Mouse (Mus musculus): Measurements from ENCODE around the gene Rabep1.
"Not testable (repeated sequence)": the region's sequence is repeated elsewhere in the genome, so short reads cannot be mapped to it uniquely, and the experiment has no call there.

Gene Rabep1

DNA sequence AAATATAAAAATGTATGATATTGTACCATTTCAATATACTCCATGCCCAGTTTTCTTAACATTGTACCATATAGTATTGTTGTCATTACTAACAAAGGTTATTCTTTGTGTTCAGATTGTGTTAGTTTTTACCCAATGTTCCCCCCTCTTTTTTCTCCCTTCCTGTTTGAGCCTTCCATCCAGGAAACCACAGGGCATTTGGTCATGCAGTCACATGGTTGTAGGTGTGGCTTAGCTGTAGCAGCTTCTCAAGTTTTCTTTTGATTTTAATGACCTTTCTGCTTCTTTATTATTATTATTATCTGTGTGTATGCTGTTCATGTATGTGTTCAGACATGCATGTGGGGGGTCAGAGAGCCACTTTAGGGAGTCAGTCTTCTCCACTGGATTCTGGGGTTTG lies 47.0 kb downstream of the Rabep1 start:
- DNase-seq (ENCODE audit: low spot score in 2 of 2): no peak

DNA sequence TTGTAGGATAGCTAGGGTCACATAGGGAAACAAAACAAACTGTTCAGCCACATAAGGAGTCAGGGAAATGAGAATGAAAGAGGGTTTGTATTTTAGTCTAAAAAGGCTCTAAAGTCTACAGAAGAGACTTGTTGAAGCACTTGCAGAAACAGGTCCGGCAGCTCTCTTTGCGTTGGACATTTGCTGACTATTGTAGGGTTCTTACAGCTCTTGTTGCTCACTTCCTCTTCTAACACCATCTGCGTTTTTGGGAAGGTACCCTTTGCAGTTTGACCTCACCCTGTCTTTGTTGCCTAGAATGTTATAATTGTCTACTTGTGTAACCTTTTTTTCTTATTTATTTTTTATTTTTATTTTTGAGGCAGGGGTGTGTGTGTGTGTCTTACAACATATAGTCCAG lies 53.1 kb downstream of the Rabep1 start:
- DNase-seq (ENCODE audit: low spot score in 2 of 2): no peak

DNA sequence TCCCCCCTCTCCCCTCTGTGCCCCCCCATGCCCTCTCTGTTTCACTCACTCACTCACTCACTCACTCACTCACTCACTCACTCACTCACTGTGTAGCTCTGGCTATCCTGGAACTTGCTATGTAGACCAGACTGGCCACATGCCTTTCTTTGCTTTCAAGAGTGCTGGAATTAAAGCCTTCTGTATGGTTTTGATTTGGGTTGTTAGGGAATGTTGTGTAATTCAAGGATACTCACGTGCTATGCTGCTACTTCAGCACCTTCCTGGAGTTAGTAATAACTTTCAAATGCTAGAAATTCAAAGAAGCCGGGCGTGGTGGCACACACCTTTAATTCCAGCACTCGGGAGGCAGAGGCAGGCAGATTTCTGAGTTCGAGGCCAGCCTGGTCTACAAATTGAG lies 53.6 kb downstream of the Rabep1 start:
- DNase-seq (ENCODE audit: low spot score in 2 of 2): not testable (repeated sequence)

DNA sequence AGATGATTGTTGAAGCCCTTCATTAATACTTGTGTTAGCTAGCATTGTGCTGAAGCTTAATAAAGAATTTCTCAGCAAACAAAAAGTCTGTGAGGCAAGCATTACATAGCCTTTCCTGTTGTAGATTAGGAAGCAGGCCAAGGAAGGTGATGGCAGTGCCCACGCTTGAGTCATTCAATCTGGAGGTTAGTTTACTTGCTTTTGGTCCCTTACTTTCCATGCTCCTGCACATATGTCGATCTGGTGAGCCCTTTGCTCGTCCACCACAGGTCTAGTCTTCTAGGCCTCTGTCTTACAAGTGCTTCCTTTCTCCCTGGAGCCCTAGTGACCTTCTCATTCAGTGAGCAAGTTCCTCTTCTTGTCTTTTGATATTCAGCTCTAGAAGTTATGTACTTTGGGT lies 62.1 kb downstream of the Rabep1 start:
- DNase-seq (ENCODE audit: low spot score in 2 of 2): peak; percentile 27 to 29

DNA sequence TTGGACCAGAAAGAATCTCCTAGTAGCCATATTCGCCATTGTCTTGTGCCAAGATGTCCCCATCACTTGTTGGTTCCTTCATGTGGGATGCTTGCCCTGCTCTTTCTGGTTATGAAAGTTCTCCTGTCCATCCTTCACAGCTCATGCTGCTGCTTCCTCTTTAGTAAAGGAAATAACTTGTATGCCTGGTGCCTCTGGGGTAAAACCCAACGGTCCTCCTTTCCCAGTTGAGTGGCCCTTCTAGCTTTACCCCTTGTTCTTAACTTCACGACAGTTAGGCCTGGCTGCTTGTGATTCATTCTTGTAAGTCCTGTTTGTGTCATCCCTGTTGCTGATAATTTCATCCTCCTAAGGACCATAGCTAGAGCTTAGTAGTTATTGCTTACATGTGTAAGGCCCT lies 66.7 kb downstream of the Rabep1 start:
- DNase-seq (ENCODE audit: low spot score in 2 of 2): no peak

DNA sequence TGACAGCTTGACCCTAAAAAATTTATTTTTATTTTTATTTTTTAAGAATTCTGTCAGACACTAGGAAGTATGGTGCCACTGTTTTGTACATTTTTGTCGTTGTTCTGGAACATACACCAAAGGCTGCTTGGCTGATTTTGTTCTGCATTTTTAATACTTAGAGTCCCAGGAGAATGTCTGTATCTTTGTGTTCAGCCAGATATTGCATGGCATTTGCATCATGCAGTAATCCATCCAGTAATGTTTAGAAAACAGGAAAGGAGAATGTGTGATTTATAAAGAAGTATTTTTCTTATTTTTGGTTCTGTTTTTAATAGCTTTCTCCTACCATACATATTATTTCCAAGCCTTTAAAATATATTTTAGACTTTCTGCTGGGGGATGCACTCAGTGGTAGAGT lies 67.3 kb downstream of the Rabep1 start:
- no peak for DNase-seq (ENCODE audit: low spot score in 2 of 2)

DNA sequence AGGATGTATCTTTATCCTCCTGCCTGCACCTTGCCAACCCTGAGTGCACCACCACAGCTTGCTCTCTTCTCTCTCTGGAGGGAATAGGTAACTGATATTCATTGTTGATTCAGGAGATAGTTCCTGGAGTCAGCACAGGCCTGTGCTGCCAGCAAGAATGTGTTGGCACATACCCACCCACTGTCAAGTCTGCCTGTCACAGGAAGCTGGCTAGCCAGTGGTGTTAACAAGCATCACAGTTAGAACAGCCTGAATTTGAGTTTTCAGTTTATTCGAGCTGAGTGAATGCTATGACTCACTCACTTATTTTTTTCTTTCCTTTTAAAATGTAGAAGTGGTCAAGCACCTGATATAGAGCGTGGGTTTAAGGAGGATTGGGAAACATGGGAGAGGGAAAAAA lies 73.3 kb downstream of the Rabep1 start:
- peak; percentile 63 to 65 for DNase-seq (ENCODE audit: low spot score in 2 of 2)

DNA sequence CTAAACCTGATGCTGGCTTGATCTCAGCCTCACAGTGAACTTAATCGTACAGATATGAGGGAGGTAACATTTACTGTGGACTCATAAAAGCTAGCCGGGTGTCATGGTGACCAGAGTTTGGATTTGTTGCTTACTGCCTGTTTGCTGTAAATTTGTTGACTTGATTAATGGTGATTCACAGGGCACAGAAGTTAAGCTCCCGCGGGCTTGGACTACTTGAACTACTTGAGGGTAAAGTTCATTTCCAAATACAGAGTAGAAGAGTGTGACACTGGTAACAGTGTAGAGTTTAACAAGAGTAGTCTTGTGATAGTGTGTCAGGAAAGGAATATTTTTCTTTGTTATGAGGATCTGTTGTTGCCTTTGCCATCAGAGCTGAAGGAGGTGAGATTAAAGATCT lies 74.9 kb downstream of the Rabep1 start:
- DNase-seq (ENCODE audit: low spot score in 2 of 2): no peak

DNA sequence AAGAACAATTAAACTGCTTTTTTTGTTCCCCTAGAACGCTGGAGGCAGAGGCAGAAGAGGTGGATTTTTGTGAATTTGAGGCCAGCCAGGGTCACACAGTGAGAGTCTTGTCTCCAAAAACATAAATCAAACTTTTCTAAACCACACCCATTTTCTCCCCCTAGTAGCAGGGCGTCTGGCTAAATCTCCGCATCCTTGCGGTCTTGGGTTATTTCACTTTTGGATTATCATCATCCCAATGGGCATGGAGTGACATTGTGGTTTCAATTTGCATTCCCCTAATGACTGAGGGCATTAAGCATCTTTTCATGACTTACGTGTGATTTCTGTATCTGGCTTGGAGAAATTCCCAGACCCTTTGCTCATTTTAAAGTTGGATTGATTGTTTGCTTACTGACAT lies 86.9 kb downstream of the Rabep1 start:
- DNase-seq (ENCODE audit: low spot score in 2 of 2): no peak

DNA sequence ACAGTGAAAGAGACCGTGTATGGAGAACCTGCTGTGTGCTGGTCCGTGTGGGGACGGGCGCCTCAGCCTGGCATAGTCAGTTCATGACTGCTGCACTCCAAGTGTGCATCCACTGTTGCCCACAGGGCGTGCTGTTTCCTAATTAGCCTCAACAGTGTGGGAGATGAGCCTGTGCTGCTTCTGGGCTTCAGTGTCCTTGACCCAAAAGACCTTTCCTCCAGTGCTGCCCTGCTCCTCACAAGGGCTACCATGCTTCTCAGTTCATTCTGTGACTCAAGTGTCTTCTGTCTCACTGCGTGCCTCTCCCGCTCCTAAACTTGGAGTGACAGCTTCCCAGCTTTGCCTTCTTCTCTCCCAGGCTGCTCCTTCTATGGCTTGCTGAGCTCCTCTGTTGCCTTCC lies 90.7 kb downstream of the Rabep1 start:
- DNase-seq (ENCODE audit: low spot score in 2 of 2): no peak

DNA sequence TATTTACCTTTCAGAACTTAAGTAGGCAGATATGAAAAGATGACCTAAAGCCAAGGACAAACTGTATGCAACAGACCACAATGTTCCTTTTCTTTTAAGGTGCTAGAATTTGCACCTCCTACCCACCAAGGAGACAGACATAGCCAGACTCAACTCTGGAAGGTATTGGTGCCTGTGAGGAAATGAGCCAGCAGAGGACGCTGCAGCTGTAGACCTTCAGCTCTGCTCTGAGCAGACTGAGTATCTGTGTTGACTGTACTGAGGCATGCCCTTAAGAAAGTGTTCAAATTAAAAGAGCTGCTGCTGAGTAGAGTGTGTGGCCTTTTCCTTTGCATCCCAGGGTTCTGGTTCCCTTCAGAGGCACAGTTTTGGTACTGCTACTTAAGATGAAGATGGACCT lies 98.0 kb downstream of the Rabep1 start:
- no peak for DNase-seq (ENCODE audit: low spot score in 2 of 2)

DNA sequence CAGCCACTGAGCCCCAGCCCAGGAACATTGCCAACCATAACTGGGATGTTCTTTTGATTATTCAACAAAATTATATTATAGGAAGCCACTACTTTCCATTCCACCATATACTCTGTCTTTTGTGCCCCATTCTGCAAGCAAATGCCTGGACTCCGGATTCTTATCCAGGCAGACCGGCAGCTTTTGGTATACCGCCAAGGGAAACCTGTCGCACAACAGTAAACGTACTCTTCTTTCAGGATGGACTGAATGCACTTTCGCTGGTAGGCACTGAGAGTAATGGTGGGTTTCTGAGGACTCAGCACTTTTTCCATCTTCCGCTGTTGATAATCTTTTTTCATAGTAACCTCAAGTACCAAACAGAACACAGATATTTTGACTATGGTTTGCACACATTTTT lies 99.1 kb downstream of the Rabep1 start:
- no peak for DNase-seq (ENCODE audit: low spot score in 2 of 2)

DNA sequence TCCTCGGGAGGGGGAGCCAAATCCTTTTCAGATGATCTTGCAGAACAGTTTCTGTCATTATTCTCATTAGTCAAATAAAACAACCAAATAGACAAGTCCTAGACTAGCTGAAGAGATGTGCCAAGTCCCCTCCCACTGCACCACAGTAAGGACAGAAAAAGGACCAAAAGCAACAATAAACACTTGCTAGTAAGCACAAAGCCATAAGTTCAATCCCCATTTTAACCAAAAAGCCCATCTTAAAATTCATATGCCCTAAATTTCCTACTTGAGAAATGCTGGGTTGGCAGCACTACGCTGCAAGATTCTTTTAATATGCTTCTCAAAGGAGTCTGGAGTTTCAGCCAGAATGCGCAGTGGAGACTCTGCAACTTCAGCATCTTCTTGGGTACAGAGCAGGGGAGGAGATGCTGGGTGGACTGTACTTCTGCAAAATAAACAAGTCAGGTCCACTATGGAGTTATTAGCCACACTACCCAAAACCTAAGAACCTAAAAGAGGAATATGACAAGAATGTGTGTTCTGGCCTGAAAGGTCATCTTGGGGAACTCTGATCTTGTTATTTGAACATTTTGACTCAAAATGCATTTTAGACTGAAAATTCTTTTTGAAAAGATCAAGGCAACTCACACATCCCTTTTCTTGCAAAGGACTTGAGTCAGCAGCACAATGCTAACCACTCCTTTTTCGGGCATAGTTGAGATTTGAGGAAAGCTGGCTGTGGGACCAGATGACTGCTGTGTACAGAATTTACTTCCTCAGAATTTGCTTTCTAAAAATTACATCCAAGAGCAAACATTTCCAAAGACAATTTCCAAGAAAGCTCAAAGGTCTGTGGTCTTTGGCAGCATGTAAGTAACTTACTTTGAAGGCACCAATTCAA lies 100.6 kb downstream of the Rabep1 start:
- DNase-seq (ENCODE audit: low spot score in 2 of 2): no peak

DNA sequence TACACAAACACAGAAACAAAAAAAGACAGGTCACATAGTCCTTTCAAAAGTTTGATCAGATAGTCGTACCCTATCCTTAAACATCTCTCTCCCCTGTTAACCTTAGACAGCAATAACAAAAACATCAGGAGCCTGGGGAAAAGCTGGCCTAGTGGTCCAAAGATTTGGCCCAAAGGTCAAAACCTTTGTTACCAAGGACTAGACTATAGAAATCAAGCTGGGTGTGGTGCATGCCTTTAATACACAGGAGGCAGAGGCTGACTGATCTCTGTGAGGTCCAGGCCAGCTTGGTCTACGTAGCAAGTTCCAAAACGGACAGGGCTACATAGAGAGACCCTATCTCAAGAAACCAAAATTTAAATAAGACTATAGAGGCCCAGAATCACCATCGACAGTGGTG lies 110.1 kb downstream of the Rabep1 start:
- DNase-seq (ENCODE audit: low spot score in 2 of 2): no peak

DNA sequence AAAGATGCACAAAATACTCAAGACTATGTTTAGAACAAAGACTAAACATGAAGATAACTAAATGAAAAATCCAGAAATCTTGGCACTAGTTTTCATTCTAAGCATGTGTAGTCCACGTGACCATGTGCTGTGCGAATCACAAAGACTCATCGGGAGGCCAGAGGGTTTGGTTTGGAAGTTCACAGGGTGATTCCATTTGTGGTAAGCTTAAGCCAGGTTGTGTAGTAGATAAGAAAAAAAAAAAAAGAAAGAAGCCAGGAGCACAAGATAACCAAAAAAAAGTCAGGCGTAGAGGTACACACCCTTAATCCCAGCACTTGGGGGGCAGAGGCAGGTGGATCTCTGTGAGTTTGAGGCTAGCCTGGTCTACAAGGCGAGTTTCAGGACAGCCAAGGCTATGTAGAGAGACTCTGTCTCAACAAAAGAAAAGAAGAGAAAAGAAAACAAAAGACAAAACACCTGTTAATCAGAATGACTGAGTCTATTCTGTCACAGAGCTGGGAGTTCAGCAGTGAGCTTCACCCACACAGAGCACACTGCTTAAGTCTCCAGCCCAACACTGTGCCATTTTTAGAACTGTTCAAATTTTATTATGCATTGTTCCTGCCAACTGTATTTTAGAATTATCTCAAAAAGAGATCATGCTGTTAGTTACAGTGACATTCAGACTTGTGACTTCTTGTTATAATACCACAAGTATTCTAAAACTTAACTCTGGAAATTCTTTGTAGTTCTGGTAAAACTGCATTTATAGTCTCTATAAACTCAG lies 116.4 kb downstream of the Rabep1 start:
- no peak for DNase-seq (ENCODE audit: low spot score in 2 of 2)

DNA sequence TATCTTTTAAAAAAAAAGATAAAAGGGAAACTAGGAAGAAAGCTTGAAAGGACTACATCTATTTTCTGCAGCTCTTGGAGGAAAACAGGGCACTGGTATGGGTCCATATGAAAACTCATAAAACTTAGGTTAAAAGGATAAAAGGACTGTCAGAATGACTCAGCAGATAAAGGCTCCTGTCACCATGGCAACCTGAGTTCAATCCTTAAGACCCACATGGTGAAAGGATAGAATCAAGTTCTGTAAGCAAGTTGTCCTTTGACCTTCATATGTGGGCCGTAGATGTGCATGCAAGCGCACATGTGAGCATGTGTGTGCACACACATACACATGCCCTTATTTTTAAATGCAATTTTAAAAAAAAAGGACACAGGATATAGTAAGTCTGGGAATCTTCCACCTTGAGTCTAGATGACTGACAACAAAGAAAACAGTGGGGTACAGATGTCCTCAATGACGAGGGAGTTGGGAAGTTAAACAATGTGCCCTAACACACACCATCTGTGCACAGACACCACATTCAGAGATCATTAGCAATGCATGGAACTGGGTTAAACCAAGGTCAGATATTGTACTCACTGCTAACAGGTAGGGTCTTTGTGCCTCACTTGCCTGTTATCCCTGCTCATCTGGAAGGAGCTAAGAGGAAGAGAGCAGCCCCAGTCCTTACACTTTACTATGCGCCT lies 119.8 kb downstream of the Rabep1 start:
- no peak for DNase-seq (ENCODE audit: low spot score in 2 of 2)

DNA sequence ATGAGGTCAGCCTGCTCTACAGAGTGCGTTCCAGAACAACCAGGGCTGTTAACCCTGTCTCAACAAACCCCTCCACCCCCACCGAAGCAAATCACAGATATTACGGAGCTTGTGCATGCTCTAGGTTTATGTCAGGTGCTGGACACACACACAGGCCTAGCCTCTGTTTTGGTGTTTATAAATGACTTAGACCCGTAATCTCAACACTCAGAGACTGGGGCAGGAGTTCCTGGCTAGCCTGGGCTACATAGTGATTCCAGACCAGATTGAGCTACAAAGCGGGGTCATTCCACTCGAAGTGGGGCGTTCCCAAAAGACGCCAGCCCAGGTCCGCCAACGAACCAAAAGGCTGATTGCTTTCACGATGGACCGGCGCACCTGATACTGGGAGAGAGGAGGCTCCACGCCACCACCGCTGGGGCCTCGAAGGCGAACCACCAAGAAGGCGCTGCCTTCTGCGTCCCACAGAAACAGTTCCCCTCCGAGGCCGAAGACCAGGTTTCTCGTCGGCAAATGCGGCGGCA lies 124.8 kb downstream of the Rabep1 start:
- DNase-seq (ENCODE audit: low spot score in 2 of 2): no peak

DNA sequence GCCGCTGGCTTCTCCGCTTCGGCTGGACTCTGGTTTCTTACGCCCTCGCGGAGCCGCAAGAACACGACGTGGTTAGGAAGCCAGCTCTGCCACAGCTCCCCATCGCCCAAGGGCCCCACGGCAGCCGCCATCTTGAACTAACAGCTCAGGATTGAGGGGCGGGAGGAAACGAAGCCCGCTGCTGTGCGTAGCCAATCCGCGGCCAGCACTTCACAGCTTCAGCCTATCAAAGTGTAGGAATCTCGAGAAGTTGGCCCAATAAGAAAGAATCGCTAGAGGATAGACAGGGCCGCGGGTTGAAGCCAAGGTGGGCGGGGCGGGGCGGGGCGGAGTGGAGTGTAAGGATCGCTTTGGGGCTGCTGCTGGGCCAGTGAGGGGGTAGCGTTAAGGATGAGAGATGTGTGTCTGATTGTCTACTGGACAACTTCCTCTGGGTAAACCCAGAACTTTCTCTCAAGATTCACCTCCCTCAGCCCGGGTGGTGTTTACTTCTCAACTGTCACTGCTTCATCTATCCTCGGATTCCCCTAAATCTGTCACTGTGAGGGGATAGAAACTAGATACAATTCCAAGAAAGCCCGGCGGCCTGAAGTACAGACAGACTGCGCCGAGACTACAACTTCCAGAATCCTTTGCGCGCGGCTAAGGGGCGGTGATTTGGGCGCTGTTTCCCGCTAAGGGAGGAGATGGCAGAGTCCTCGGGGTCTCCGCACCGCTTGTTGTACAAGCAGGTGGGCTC lies 125.4 kb downstream of the Rabep1 start, which contains the start of the genes Nup88 and Rpain:
Gene Nup88, minus strand, starts transcription at position 153 of the 739 bp plus-strand sequence.
Gene Rpain, plus strand, starts transcription at position 393 of the 739 bp plus-strand sequence.
- peak; percentile 95 to 96 for DNase-seq (ENCODE audit: low spot score in 2 of 2)

DNA sequence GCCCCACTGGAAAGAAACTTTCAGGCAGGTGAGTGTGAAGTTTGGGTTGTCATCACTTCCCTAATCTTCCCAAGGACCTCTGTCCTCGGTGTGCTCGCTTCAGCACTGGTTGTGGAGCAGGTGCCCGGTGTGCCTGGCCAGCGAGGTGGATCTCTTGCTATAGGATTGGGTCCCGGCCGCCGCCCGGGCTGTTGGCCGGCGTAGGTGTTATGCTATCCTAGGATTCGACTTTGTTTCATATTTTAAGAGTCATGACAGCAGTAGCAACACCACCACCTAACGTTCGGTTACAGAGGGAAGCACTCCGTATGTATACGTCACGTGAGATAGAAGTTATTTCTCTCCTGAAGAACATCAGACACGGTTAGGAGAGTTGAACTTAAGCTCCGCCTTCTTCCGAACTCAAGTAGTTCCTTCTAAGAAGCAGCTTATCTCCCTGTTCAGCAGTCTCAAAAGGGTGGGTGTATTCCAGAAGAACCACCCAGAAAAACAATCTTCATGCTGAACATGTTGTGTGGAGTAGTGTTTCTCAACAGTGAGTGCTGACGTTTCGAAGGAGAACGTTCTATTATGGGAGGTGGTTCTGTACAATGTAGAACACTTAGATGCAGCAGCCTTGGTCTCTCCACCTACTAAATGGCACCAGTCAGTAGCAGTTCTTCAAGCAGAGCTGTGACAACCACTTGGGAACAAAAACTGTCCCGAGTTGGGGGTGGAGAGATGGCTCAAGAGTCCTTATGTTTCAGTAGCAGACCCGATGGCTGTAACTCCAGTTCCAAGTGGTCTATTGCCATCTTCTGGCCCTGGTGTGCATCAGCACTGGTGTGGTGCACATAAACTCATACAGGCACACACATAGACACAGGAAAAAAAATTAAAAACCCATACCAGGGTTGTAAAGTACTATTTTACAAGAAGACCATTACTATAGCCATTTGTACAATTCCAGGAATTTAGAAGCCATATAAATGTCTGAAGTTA lies 126.3 kb downstream of the Rabep1 start:
- DNase-seq (ENCODE audit: low spot score in 2 of 2): no peak

DNA sequence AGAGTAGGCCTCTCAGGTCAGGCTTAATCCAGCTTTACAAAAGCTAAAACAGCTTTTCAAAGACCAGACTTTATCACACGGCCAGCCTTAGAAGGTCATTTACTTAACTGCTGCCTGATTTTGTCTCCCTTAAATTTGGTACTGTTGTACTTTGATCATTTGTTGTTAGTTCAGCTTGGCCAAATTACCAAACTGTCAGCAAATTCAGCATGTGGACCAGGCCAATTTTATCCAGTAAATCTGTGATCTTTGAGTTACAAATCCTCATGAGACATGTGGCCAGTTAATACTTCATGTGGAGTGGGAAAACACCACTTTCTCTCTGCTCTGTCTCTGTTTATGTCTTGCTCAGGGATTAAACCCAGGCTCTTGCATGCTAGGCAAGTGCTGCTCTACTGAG lies 128.0 kb downstream of the Rabep1 start:
- DNase-seq (ENCODE audit: low spot score in 2 of 2): no peak

Measured in right cerebral cortex, adult 2 months (tissue).